8 mouse cellular contexts compared by ENCODE assay signal in genomic region chrX:48694864-48695371, GRCm38 (mm10). TPM values are rescaled to one million over a fixed set of nuclear protein-coding genes. Genes with fewer than 3 reads are reported as not detected.
A peak's percentile ranks its signal among the peaks of the same experiment; 100 is the strongest.
DNase-seq lines count a peak whose midpoint lies in the region; ATAC-seq lines count a peak whose summit lies in the region.

TSS of gene Rbmx2 (plus strand) at chrX:48695004.

- peaks cover 11% of the 10 kb centered on the region for H3K36me3 ChIP-seq in hindbrain, embryonic 12.5 days

- H3K4me2 ChIP-seq in hindbrain, embryonic 12.5 days (replicated peaks), result peak within 1 kb of the TSS; percentile 54

- H3K27me3 ChIP-seq in hindbrain, embryonic 12.5 days, result no peaks in the 10 kb centered on the region

- no peak within 1 kb of the TSS for H3K27ac ChIP-seq in hindbrain, embryonic 12.5 days

- 21% methylated on average over 42 of the region's 42 CpGs for WGBS in hindbrain, embryonic 12.5 days

- H3K9me3 ChIP-seq in hindbrain, embryonic 12.5 days (replicated peaks), result no peaks in the 10 kb centered on the region

- peak within 1 kb of the TSS; percentile 53 for H3K9ac ChIP-seq in hindbrain, embryonic 12.5 days

- peak; percentile 95 for DNase-seq in NIH3T3 (ENCODE audit: low read depth)
- DNase-seq in cerebellum, postnatal 10 days, result peak; percentile 93 to 95
- peak; percentile 87 for DNase-seq in frontal cortex, postnatal 10 days (ENCODE audit: low spot score in 2 of 2)
- peak; percentile 85 to 92 for DNase-seq in layer of hippocampus, postnatal 14 days (ENCODE audit: low spot score in 2 of 2)
- peak; percentile 85 for DNase-seq in lung, postnatal 14 days
- DNase-seq in retina, adult 2 months (ENCODE audit: low read depth, low spot score), result peak; percentile 81
- peak; percentile 82 to 90 for DNase-seq in thymus, postnatal 36 days

- H3K4me1 ChIP-seq in hindbrain, embryonic 12.5 days, result peaks cover 7% of the 10 kb centered on the region

- peak; percentile 97 for ATAC-seq in hindbrain, embryonic 12.5 days (ENCODE audit: low FRiP score)

- H3K4me3 ChIP-seq in hindbrain, embryonic 12.5 days, result peak within 1 kb of the TSS; percentile 63

RNA-seq across cellular contexts. Expression of gene Rbmx2, which starts in this region (rescaled TPM):
- polyA plus RNA-seq in hindbrain, embryonic 12.5 days (2016; fragmentation: Nextera tagmentation; extraction: Ambion mirVana), result 21.1 and 22.1 TPM in 2 replicates
- 1 to 10 TPM; 4.1 to 6.4 TPM for total RNA-seq in layer of hippocampus, postnatal 14 days (2021)
